Mouse (Mus musculus): ENCODE data around the gene Nsf. TPM values are rescaled to one million over a fixed set of nuclear protein-coding genes. Genes with fewer than 3 reads are reported as not detected.

Nsf gene
- polyA plus RNA-seq, 1 experiment = 42.2 TPM

GRCm38 (mm10) chr11:103772505-103773386, 181.1 kb downstream of the Nsf start:
- no peak for DNase-seq (ENCODE audit: low read depth)

Other genes starting within 250 kb of the Nsf start
- 0.29 and 0.47 TPM in 2 replicates for gene Wnt9b, start 204.2 kb downstream of the Nsf start, polyA plus RNA-seq (2012; rRNA removed)
- 0.23 and 0.33 TPM in 2 replicates for gene Wnt3, start 179.9 kb downstream of the Nsf start, polyA plus RNA-seq (2012; rRNA removed)
- 18.3 and 22.0 TPM in 2 replicates for gene Arf2, start 12.7 kb upstream of the Nsf start, polyA plus RNA-seq (2012; rRNA removed)
- 0.08 and 0.13 TPM in 2 replicates for gene Crhr1, start 178.8 kb upstream of the Nsf start, polyA plus RNA-seq (2012; rRNA removed)
- 2.0 and 3.1 TPM in 2 replicates for gene Sppl2c, start 232.3 kb upstream of the Nsf start, polyA plus RNA-seq (2012; rRNA removed)